Mouse (Mus musculus) lung, postnatal 0 days (tissue): Measurements from ENCODE around the gene Afg3l1. TPM values are rescaled to one million over a fixed set of nuclear protein-coding genes. Genes with fewer than 3 reads are reported as not detected.
"Not testable (repeated sequence)": the region's sequence is repeated elsewhere in the genome, so short reads cannot be mapped to it uniquely, and the experiment has no call there.

Experiments used
- ATAC-seq: fragments of 200-750 bp; cut with Nextera tagmentation; 2 replicates; pipeline ENCODE4 v1.8.0; 2017; ENCODE audit warnings: moderate library complexity
- DNase-seq: peaks from one replicate; pipeline ENCODE4 v3.0.0-alpha.2; 2016; ENCODE audit warnings: low spot score
- H3K27ac ChIP-seq: fragments of 300-500 bp; sonication (generic); 2 replicates; pipeline ENCODE4 v1.5.1; 2014; ENCODE audit warnings: antibody characterized with exemption, mild to moderate bottlenecking, low read length, mixed read lengths
- H3K27me3 ChIP-seq: fragments of 300-500 bp; sonication (generic); replicated peaks from 2 replicates; pipeline ENCODE4 v1.6.1; 2014; ENCODE audit warnings: low read length, mixed read lengths; ENCODE audit not compliant: insufficient read depth
- H3K36me3 ChIP-seq: fragments of 300-500 bp; sonication (generic); 2 replicates; pipeline ENCODE4 v1.6.1; 2014; ENCODE audit warnings: low read length, mixed read lengths; ENCODE audit not compliant: insufficient read depth
- H3K4me1 ChIP-seq: fragments of 300-500 bp; sonication (generic); 2 replicates; pipeline ENCODE4 v1.6.1; 2014; ENCODE audit warnings: antibody characterized with exemption, low read depth, low read length, mixed read lengths; ENCODE audit not compliant: insufficient read depth
- H3K4me2 ChIP-seq: fragments of 300-500 bp; sonication (generic); replicated peaks from 2 replicates; pipeline ENCODE4 v1.6.1; 2014; ENCODE audit warnings: low read depth, mild to moderate bottlenecking, low read length, moderate library complexity, mixed read lengths
- H3K4me3 ChIP-seq: fragments of 300-500 bp; sonication (generic); 2 replicates; pipeline ENCODE4 v1.5.1; 2014; ENCODE audit warnings: low read depth, low read length
- H3K9ac ChIP-seq: fragments of 300-500 bp; sonication (generic); replicated peaks from 2 replicates; pipeline ENCODE4 v1.6.1; 2014; ENCODE audit warnings: low read depth, mild to moderate bottlenecking
- H3K9me3 ChIP-seq: fragments of 300-500 bp; sonication (generic); 2 replicates; pipeline ENCODE4 v1.6.1; 2016; ENCODE audit warnings: low read length, mixed read lengths
- CTCF ChIP-seq: IDR thresholded peaks from 2 replicates; pipeline ENCODE4 v1.5.1; 2016; ENCODE audit warnings: antibody characterized with exemption, mild to moderate bottlenecking
- EP300 ChIP-seq: IDR thresholded peaks from 2 replicates; pipeline ENCODE4 v1.6.1; 2016; ENCODE audit warnings: antibody characterized with exemption, mild to moderate bottlenecking, control low read depth
- WGBS: fragments of 180-500 bp; shearing (Covaris S2); extraction: QIAGEN DNeasy Blood & Tissue Kit; methylation state at CpG from one replicate; pipeline ENCODE4 v1.1.7; 2014; 5-methylcytosine and 5-hydroxymethylcytosine counted together
- polyA plus RNA-seq: library from polyadenylated mRNA; unstranded; fragments of >200 nt; fragmentation: Nextera tagmentation; extraction: Ambion mirVana; gene quantifications from 2 replicates; pipeline ENCODE4 v1.2.1, GENCODE M21; 2015

Gene Afg3l1
- polyA plus RNA-seq, 1 experiment from 2014 or later = 28.3 TPM

DNA sequence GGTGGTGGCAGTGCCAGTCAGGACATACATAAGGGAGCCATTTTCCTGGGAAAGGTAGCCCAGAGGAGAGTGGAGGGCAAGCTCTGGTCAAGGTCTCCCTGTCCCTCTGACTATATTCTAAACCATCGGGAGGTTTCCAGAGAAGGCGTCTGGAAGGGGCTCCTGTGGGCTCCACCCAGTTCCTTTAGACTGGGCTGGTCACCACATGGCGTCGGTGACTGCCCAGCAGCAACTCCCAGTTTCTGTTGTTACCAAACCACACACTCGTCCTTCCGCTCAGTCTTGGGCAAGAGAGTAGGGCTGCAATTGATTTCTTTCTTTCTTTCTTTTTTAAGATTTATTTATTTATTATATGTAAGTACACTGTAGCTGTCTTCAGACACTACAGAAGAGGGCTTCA is 33.6 kb upstream of the Afg3l1 start:
- Histone ChIP-seq H3K27ac (no peak overlapping the region), H3K4me3 (no peak overlapping the region), H3K9me3 (no peaks in the 10 kb centered on the region), H3K27me3 (no peaks in the 10 kb centered on the region), H3K4me1 (no peaks in the 10 kb centered on the region), H3K9ac (no peak overlapping the region), H3K36me3 (no peaks in the 10 kb centered on the region), H3K4me2 (no peak overlapping the region)
- TF ChIP-seq CTCF (no peak), EP300 (no peak)
- ATAC-seq = no peak
- DNase-seq = no peak
- WGBS = 75% methylated on average over 6 of the region's 6 CpGs

DNA sequence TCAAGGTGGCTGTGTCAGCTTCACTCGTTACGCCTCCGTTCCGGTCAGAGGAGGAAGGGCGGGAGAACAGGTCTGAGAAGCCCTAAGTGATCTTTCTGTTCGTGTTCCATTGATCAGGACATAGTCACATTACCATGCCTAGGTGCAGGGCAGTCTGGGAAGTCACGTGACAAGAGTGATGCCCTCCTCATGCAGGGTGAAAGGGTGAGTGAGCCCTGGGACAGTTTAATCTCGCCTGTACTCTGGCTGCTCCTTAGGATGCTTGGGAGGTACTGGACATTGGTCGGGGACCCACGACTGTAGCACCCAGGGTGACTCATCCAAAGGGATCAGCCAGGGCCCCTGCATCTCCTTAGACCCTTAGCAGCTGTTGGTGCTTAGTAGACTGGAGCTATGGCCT is 31.7 kb upstream of the Afg3l1 start:
- no peak overlapping the region for H3K4me2 ChIP-seq
- ATAC-seq = no peak
- DNase-seq = no peak
- no peak overlapping the region for H3K9ac ChIP-seq
- H3K4me3 ChIP-seq = no peak overlapping the region
- 77% methylated on average over 10 of the region's 10 CpGs for WGBS
- no peaks in the 10 kb centered on the region for H3K9me3 ChIP-seq
- H3K27ac ChIP-seq = no peak overlapping the region
- H3K36me3 ChIP-seq = no peaks in the 10 kb centered on the region
- no peaks in the 10 kb centered on the region for H3K27me3 ChIP-seq
- H3K4me1 ChIP-seq = no peaks in the 10 kb centered on the region
- TF ChIP-seq EP300 (no peak), CTCF (no peak)

DNA sequence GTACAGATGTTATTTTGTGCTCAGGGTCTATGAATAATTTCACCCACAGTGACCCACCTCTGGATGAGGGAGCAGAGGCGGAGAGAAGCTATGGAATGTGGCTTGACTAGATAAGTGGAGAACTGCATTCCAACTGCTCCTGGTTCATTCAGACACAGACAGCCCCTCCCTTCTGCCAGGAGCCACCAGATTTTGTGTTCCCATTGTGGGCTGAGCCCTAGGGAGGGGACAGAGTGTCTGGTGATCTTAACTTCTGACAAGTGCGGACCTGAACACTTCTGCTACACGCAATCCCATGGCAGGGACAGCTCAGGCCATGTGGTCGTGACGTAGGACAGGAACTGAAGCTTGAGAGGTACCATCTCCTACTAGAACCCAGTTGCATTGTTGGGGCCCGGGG is 30.9 kb upstream of the Afg3l1 start:
- WGBS = 63% methylated on average over 6 of the region's 6 CpGs
- Histone ChIP-seq H3K4me3 (no peak overlapping the region), H3K27me3 (no peaks in the 10 kb centered on the region), H3K9me3 (no peaks in the 10 kb centered on the region), H3K27ac (no peak overlapping the region), H3K4me1 (no peaks in the 10 kb centered on the region), H3K36me3 (no peaks in the 10 kb centered on the region), H3K9ac (no peak overlapping the region), H3K4me2 (no peak overlapping the region)
- TF ChIP-seq EP300 (no peak), CTCF (no peak)
- no peak for ATAC-seq
- DNase-seq = no peak

DNA sequence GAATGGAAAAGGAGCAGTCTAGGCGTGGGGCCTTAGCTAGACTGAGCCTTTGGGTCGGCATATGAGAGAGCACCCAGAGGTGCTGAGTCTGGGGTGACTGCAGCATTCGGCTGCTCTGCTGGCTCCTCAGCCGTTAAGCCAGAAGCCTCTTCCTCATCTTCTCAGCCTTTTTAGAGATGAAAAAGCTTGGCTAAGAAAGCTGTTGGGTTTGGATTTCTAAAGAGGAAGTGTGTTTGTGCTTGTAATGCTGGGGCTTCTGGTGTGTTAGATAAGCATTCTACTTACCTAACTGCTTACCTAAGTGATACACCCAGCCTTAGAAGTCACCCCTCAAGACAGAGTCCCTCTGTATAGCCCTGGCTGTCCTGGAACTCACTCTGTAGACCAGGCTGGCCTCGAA is 26.9 kb upstream of the Afg3l1 start:
- Histone ChIP-seq H3K4me3 (no peak overlapping the region), H3K36me3 (peaks cover 11% of the 10 kb centered on the region; the same call in 1 of the 2 replicates), H3K4me2 (no peak overlapping the region), H3K9ac (no peak overlapping the region), H3K4me1 (no peaks in the 10 kb centered on the region), H3K9me3 (no peaks in the 10 kb centered on the region), H3K27me3 (no peaks in the 10 kb centered on the region), H3K27ac (no peak overlapping the region)
- DNase-seq (no peak), ATAC-seq (no peak)
- 79% methylated on average over 5 of the region's 5 CpGs for WGBS
- no peak for TF ChIP-seq EP300
- TF ChIP-seq CTCF = no peak

DNA sequence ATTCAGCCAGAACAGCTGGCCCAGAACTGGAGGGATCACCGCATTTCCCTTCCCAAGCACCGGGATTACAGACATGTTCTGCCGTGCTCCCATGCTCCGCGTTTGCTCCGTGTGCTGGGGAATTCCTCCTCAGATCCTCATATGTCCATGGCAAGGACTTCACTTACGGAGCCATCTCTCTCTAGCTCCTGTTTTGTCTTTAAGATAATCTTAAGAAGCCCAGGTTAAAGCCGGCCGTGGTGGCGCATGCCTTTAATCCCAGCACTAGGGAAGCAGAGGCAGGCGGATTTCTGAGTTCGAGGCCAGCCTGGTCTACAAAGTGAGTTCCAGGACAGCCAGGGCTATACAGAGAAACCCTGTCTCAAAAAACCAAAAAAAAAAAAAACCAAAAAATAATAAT is 26.0 kb upstream of the Afg3l1 start:
- H3K4me1 ChIP-seq, H3K4me2 ChIP-seq, ATAC-seq, H3K4me3 ChIP-seq, H3K9me3 ChIP-seq, DNase-seq, H3K27me3 ChIP-seq, H3K9ac ChIP-seq, H3K27ac ChIP-seq: not testable (repeated sequence)
- H3K36me3 ChIP-seq = peaks cover 11% of the 10 kb centered on the region; the same call in 1 of the 2 replicates
- 92% methylated on average over 12 of the region's 12 CpGs for WGBS

DNA sequence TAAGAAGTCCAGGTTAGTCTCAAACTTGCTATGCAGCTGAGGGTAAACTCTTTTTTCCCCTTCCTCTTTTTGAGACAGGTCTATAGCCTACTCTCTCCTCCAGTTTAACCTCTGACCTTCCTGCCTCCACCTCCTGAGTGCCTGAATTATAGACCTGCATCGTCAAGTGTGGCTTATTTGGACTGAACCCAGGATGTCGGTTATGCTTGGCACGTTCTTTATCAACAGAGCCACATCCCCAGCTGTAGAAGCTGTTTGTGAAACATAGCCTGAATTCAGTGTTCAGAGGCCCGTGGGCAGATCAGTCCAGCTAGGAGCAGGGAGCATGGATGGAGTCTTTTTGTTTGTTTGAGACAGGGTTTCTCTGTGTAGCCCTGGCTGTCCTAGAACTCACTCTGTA is 25.6 kb upstream of the Afg3l1 start:
- Histone ChIP-seq H3K4me1 (no peaks in the 10 kb centered on the region), H3K4me3 (no peak overlapping the region), H3K27me3 (no peaks in the 10 kb centered on the region), H3K9me3 (no peaks in the 10 kb centered on the region), H3K9ac (no peak overlapping the region), H3K36me3 (peaks cover 11% of the 10 kb centered on the region; the same call in 1 of the 2 replicates), H3K4me2 (no peak overlapping the region), H3K27ac (no peak overlapping the region)
- ATAC-seq = no peak
- 63% methylated on average over 4 of the region's 4 CpGs for WGBS
- TF ChIP-seq CTCF = no peak
- no peak for TF ChIP-seq EP300
- DNase-seq = no peak

DNA sequence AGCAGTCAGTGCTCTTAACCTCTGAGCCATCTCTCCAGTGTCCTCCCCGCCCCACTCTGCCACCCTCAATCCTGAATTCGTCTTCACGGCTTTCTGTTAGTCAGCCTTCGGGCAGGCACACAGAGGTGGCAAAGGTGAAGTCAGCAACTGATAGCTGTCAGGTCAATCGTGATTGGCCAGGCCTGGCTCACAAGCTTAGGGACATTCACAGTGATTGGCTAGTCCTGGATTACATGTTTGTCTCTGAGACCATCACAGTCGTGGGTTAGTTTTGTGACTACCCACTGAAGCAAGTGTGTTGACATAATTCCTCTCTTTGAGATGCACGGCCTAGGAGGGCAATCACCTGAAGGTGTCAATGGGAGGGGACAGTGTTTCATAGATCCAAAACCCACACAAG is 24.4 kb upstream of the Afg3l1 start:
- WGBS = 70% methylated on average over 7 of the region's 7 CpGs
- H3K4me1 ChIP-seq = no peaks in the 10 kb centered on the region

More for the DNA sequence above, 24.4 kb upstream of the Afg3l1 start:
- H3K36me3 ChIP-seq = peaks cover 11% of the 10 kb centered on the region; the same call in 1 of the 2 replicates
- no peaks in the 10 kb centered on the region for H3K27me3 ChIP-seq
- no peak overlapping the region for H3K4me2 ChIP-seq
- no peaks in the 10 kb centered on the region for H3K9me3 ChIP-seq
- TF ChIP-seq CTCF = no peak
- TF ChIP-seq EP300 = no peak
- no peak overlapping the region for H3K27ac ChIP-seq
- no peak overlapping the region for H3K9ac ChIP-seq
- no peak overlapping the region for H3K4me3 ChIP-seq
- DNase-seq = no peak
- ATAC-seq = no peak
